Mouse (Mus musculus) lung, adult 2 months (tissue): ENCODE results near the gene Rnf150.

Experiments used
- CTCF ChIP-seq: fragments of 200-500 bp; IDR thresholded peaks from 2 replicates; pipeline ENCODE4 v1.5.1; 2011; ENCODE audit warnings: mild to moderate bottlenecking, low read length, control low read depth; ENCODE audit not compliant: insufficient read depth
- POLR2A ChIP-seq: fragments of 200-500 bp; IDR thresholded peaks from 2 replicates; pipeline ENCODE4 v1.6.1; 2011; ENCODE audit warnings: low read depth, mild to moderate bottlenecking, control low read depth, low read length, borderline replicate concordance; ENCODE audit errors: extremely low read depth

- TF ChIP-seq CTCF: no peak
- no peak for TF ChIP-seq POLR2A
Measured at GRCm38 (mm10) chr8:82919676-82920075, 56.5 kb downstream of the Rnf150 start.
